Mouse (Mus musculus): ENCODE data around the gene Tjap1.

The Tjap1 gene

GRCm38 (mm10) chr17:46251174-46251573 lies 31.7 kb downstream of the Tjap1 start:
- no peak for DNase-seq

GRCm38 (mm10) chr17:46248189-46248522 lies 34.7 kb downstream of the Tjap1 start:
- no peak for DNase-seq

- peak; percentile 94 to 96 for DNase-seq
These were observed 35.2 kb downstream of the Tjap1 start, which contains the start of the genes Polr1c and Yipf3 for GRCm38 (mm10) chr17:46247512-46248188. Gene Polr1c (minus strand): TSS chr17:46248054. Gene Yipf3 (plus strand): TSS chr17:46248080.

GRCm38 (mm10) chr17:46244579-46244978 lies 38.2 kb downstream of the Tjap1 start:
- no peak for DNase-seq

GRCm38 (mm10) chr17:46243624-46244023 lies 39.2 kb downstream of the Tjap1 start:
- no peak for DNase-seq

GRCm38 (mm10) chr17:46242993-46243392 lies 39.8 kb downstream of the Tjap1 start:
- no peak for DNase-seq

GRCm38 (mm10) chr17:46242274-46242673 lies 40.6 kb downstream of the Tjap1 start:
- DNase-seq = no peak

- no peak for DNase-seq
These were observed 41.4 kb downstream of the Tjap1 start for GRCm38 (mm10) chr17:46241471-46241870.

GRCm38 (mm10) chr17:46239516-46240114 lies 43.2 kb downstream of the Tjap1 start:
- no peak for DNase-seq

- no peak for DNase-seq
These were observed 45.3 kb downstream of the Tjap1 start for GRCm38 (mm10) chr17:46237480-46237879.

GRCm38 (mm10) chr17:46237079-46237478 lies 45.7 kb downstream of the Tjap1 start:
- DNase-seq = no peak

- DNase-seq = no peak
These were observed 46.8 kb downstream of the Tjap1 start for GRCm38 (mm10) chr17:46236067-46236466.

GRCm38 (mm10) chr17:46227576-46227975 lies 55.2 kb downstream of the Tjap1 start:
- no peak for DNase-seq

GRCm38 (mm10) chr17:46221601-46222000 lies 61.2 kb downstream of the Tjap1 start:
- no peak for DNase-seq

GRCm38 (mm10) chr17:46210550-46210949 lies 72.3 kb downstream of the Tjap1 start:
- no peak for DNase-seq

Measured in cerebellum, adult 18-20 months (tissue).